Mouse (Mus musculus) neutrophil, adult 5-6 weeks (primary cell): ENCODE measurements at regions not wholly inside any gene's neighbourhood (a gene's known extent, or its start where the extent isn't known, plus 50 kb on each side); places are given as distances from the start of the nearest gene placed in this dataset.

Experiments used
- ATAC-seq: fragments of 151-379, 151-347 bp; 2 replicates; pipeline ENCODE4 v1.8.0; 2017; ENCODE audit warnings: mild to moderate bottlenecking, moderate TSS enrichment; ENCODE audit not compliant: insufficient number of reproducible peaks, poor library complexity, low FRiP score, severe bottlenecking; ENCODE audit errors: extremely low read depth

GRCm38 (mm10) chr12:12546372-12547031 lies 284.6 kb downstream of the Fam49a start:
- no peak for ATAC-seq

DNA sequence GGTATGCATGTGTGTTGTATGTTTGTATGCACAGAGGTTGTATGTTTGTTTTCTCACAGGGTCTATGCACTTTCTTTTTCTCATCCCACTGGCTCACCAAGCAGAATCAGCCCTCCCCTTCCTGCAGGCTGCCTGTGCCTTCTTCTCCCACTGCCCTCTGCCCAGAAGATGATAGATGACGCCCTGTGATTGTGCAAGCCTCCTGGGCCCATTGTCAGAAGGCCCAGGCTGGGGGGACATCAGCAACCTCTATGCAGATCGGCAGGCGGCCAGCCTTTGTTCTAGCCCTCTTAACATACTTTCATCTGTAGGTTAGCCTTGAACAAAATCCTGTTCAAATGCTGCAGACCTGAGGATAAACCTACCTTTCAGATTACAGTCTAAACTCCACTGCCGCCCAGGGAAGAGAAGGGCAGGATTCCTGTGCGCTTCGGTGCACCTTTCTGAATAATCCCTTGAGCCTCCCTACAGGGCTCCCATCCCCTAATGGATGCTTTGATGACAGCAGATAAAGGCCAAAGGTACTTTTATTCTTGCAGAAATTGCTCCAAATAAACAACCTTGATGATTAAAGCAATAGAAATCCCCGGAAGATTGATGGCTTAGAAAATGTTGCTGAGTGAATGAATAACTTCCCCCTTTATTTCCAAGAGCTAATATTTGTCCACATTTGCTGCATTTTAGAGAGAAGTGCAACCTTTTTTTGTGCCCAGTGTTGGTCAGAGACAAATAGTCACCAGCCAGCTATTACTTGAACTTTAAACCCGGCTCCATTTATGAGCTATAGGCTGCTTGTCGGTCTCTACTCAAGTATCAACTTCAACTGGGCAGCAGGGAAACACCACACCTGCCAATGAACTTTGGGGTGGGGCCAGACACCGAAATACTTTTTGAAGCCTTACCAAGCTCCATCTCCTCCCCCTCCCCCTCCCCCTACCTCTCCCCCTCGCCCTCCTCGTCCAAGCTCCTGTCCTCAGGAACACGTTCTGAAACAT lies 279.4 kb downstream of the Fam49a start:
- no peak for ATAC-seq

DNA sequence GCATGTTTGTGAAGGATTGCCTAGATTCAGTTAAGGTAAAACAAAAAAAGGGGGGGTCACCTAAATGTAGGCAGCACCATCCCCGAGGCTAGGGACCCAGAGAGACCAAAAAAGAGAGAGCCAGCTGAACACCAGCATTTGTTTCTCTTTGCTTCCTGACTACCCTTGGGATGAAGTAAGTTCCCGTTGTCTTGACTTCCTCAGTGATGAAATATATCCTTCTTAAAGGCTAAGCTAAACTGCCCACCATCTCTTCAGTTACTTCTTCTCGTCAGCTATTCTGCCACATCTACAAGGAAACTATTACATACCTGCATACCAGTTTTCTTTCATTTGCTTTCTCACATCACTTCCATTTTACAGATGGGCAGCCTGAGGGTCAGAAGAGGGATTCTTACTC lies 277.4 kb downstream of the Fam49a start:
- no peak for ATAC-seq

- ATAC-seq = no peak
Observed at GRCm38 (mm10) chr12:12534779-12535178, 272.8 kb downstream of the Fam49a start.

GRCm38 (mm10) chr12:12530796-12531195 lies 268.9 kb downstream of the Fam49a start:
- ATAC-seq = no peak

GRCm38 (mm10) chr12:12529541-12529940 lies 267.6 kb downstream of the Fam49a start:
- ATAC-seq = no peak

- ATAC-seq = no peak
Observed at GRCm38 (mm10) chr12:12528478-12528981, 266.6 kb downstream of the Fam49a start.

DNA sequence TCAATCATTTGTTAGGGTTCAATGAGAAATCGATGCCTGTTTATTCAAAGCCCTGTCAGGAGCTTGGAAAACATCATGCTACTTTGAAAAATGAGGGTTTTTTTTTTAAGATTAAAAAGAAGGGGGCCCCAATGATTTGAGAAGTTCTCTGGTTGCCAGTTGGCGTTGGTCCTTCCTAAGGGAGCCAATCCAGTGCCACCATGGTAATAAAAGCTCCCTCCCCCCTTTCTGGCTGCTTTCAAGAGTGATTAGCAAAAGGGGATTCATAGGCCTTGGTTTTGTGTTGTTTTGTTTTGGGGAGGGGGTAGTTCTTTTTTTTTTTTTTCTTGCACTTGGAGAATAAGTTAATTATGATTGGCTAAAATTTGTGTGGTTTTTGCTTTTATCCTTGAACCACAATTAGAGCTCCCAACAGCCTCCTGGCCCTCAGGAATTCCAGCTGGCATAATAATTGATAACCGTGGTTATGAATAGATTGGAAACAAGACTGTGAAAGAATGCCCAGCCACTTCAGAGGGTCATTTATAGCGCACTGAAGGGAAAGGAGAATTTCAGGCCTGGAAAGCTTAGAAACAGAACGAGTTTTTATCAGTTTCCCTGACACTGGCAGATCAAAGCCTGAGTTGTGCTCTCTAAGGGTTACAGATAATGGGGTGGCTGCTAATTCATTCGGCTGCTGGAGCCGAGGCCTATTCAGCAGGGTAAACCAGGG lies 266.0 kb downstream of the Fam49a start:
- ATAC-seq = no peak

- no peak for ATAC-seq
Observed at GRCm38 (mm10) chr12:12527366-12527765, 265.4 kb downstream of the Fam49a start.

DNA sequence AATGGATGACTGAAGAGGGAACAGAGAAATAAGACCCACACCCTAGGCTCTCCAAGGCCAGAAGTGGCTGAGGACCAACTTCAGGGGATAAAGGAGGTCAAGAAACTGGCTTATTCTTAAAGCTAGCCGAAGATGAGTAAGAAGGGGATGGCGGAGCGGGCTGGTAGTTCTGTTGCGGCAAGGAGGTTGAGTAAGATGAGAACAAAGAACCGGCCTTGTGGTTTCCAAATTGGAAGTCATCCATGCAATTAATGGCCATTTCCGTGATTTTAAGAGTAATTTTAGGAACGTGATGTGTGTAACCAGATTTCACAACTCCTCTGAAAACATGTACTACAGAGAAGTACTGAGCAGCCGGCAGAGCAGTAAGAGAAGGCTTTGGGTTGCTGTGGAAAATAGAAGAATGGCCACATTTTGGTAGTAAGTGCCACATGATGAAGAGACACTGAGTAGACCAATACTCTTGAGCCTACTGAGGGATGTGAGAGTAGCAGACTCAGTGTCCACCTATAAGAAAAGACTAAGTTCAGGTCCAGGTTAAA lies 258.4 kb downstream of the Fam49a start:
- ATAC-seq = no peak

- ATAC-seq = no peak
Observed at GRCm38 (mm10) chr12:12518490-12519070, 256.6 kb downstream of the Fam49a start.

DNA sequence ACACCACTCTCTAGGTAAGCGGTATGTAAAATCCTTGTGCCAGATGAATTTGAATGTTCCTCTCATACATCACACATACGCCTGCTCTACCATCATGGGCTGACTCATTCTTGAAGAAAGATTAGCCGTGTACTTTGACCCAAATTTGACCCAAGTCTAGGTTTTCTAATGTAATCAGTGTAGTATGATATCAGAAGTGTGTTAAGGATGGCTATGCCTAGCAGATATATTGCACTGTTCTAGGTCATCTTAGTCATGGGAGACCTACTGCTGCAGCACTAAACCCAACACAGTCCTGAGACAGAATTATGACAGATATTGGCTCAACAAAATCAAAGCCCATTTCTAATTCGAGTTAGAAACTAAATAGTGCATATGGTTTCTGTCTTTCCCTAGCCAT lies 255.1 kb downstream of the Fam49a start:
- ATAC-seq = no peak

- ATAC-seq = no peak
Observed at GRCm38 (mm10) chr12:12510764-12511163, 248.8 kb downstream of the Fam49a start.

- ATAC-seq = no peak
Observed at GRCm38 (mm10) chr12:12509164-12509937, 247.4 kb downstream of the Fam49a start.

DNA sequence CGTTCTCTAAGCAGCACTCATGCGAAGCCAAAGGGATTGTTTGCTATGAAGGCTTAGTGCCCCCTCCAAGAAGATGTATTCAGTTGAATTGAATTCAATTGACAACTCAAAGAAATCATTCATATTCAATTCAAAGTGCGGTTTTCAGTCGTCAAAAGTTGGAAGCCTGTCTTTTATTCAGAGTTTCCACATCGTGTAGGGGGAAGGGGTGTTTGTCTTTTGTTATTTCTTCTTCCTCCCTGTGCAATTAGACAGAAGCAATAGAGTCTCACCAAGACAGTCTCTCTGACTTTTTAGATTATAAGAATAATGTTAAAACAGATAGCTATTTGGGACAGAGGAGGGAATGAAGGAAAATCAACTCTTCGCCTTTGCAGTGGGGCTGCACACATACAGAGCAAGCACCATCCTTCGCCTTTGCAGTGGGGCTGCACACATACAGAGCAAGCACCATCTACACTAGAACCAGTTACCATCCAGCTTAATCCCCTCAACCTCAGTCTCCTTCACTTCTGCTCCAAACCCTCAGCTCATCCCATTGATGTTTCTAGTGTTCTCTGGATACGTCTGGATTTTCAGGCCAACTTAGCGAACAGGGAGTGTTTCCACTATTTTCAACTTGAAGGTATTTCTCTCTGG lies 246.7 kb downstream of the Fam49a start:
- no peak for ATAC-seq

DNA sequence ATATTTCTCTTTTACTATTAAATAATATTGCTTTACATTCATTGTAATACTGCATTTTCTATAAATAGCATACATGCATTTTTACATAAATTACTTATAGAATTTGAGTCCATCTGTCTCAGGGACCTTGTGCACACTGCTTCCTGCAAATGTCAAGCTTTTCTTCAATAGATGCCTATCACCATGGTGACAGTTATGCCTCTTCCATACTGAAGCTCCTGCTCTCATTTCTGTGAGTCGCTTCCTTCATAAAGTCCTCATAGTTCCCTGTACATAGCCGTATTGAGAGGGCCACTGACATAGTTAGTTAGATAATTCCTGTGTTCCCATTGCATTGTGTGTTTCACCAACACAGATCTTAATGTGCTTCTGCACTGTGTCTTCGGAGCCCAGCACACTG lies 244.7 kb downstream of the Fam49a start:
- no peak for ATAC-seq

DNA sequence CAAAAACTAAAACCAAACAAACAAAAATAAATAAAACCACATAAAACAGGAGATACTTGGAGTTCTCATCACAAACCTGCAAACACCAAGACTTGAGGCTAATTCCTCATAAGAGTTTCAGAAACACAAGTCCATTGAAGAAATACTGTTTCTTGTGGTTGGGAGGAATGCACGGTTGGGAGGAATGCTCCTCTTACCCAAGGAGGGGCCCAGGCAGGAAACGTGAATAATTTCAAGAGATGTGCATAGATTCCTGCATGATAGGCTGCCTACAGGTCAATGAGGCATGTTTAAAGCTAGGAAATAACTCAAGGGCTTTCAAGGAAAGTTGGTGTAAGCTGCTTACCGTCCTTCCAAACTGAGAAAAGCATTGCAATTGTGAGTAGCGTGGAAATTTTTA lies 243.7 kb downstream of the Fam49a start:
- ATAC-seq = no peak

GRCm38 (mm10) chr12:12499903-12500302 lies 238.0 kb downstream of the Fam49a start:
- no peak for ATAC-seq
